Mouse (Mus musculus) adrenal gland, adult (tissue): Measurements from ENCODE around the gene Bsn.
A peak's percentile ranks its signal among the peaks of the same experiment; 100 is the strongest.

ENCODE experiments used
- DNase-seq, 2 experiments: peaks; one replicate each; pipeline ENCODE4 v3.0.0; 2022 to 2023; ENCODE audit warnings: low spot score in 1 of 2; ENCODE audit not compliant: inconsistent age in 2 of 2

Bsn gene

DNA sequence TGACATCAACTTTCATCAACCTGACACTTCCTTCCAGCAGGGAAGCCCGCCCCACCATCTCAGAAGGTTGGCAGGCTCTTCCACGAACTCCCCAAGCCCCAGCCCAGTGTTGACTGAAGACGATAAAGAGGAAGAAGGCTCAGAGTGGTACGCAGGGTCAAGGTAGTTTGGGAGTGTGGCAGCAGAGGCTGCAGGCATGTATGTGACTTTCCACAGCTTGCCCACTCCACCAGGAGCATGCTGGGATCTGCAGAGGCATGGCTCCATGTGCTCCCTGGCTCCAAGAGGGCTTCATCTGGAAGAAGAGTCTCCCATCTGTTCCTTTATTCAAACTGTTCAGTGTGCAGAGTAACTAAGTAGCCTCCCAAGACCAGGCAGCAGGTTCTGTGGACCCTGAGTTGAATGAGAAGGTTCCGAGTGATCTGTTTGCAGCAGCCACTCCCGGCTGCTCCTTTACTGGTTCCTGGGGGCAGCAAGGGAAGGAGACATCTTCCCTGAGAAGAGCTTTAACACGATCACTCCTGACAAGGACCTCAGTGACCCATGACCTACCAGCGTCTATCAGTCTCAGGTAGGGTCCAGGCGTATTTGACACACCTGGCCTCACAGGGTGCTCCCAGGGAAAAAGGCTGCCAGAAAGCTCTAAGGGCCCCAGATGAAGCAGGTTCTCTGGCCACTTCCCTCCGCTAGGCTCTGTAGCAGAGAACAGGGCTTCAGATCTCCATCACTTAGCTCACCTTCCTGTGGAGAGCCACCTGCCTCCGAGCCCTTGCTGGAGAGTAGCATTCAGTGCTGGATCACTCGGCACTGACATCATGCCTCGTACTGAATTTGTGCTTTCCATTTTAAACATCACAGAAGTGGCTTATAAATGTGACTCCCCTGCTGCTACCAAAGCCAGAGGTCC lies 60.9 kb downstream of the Bsn start:
- peak in 1 of 2 experiments; percentile 21 for DNase-seq

DNA sequence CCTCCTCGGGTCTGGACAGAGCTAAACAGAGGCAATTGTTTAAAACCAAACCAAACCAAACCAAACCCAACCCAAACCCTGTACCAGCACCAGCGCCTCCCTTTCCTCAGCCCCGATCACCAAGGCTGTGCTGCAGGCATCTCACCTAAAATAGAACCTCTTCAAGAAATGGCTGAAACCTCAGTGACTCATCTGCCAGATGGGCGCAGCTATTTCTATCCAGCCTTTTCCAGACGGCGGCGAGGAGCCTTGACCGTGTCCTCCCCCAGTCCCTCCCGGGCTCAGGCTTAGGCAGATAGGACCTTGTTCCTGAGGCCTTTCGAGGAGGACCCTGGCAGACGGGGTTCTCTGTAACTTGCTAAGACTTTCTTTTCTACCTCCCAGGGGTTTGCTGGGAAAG lies 61.9 kb downstream of the Bsn start:
- peak; percentile 57 to 79 for DNase-seq

- DNase-seq, result peak in 1 of 2 experiments; percentile 62
Measured at GRCm38 (mm10) chr9:108126436-108127180, 63.6 kb downstream of the Bsn start.

DNA sequence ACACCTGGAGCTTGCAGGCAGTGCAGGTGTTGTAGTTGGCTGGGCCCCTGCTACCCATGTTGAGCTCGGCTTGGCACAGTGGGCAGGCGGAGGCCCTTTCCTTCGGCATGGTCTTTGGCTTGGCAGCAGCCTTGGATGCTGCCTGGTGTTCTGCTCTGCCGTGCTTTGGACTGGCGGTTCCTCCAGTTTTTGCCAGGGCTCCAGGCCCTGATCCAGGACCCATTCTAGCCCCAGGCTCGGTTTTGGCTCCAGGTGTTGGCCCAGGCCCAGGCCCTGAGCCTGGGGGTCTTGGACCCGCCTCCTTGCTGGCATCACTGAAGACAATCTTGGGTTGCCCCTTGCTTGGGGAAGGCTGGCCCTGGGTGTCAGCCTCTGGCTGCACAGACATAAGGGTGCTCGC lies 64.5 kb downstream of the Bsn start:
- no peak for DNase-seq

DNA sequence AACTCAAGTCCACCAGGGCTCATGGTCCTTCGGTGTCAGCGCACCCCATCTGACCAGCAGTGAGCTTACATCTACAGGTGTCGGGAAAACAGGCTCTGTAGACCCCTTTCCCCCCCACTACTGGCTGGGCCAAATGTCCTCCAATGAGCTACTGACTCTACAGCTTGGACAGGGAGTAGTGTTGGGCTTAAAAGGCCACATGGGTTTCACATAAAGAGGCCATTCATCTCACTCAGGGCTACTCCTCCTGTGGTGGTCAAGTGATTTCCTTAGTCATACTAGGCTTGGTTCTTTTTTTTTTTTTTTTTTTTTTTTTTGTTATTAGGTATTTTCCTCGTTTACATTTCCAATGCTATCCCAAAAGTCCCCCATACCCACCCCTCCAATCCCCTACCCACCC lies 66.3 kb downstream of the Bsn start:
- DNase-seq, result peak in 1 of 2 experiments; percentile 36

- DNase-seq, result peak; percentile 87 to 93
Measured at GRCm38 (mm10) chr9:108121170-108121969, 68.8 kb downstream of the Bsn start.

DNA sequence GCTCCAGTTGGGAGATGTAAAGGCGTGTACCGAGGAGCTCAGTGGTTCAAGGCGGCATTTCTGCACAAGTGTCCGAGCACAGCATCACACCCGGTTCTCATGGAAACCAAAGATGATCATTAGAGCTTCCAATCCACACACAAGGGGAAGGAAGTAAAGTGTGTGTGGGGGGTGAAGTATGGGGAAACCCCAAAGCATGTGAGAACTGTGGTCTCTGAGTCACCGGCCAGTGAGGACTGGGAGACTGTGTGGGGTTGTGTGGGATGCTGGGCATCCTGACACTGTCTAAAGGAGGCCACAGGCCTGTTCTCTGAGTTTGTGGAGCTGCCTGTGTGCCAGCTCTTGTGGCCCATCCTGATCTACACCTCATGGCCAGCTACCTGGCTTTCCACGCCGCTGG lies 69.5 kb downstream of the Bsn start:
- no peak for DNase-seq

DNA sequence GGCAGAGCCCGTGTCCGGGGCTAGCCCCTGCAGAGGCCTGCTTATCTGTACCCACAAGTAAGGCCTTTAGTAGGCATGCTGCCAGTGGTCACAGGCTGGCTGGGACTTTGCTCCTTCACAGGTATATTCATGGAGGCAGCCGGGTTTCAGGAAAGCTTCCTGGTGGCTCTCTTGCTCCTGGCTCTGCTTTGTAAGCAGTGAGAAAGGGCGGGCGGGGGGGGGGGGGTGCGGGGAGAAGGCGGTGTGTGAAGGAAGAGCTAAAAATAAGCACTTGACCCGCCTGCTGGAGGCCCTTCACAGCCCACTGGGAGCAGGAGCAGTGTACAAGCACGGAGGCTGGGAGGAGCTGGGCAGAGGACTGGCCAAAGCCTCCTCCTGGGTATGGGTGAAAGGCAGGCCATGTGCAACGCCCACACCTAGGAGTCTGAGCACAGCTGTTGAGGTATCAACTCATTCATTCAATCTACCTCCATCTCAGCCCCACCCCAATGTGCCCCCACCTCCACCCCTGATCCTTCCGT lies 70.2 kb downstream of the Bsn start:
- DNase-seq, result peak in 1 of 2 experiments; percentile 65

- peak; percentile 89 to 92 for DNase-seq
Measured at GRCm38 (mm10) chr9:108117143-108117542, 73.0 kb downstream of the Bsn start.

DNA sequence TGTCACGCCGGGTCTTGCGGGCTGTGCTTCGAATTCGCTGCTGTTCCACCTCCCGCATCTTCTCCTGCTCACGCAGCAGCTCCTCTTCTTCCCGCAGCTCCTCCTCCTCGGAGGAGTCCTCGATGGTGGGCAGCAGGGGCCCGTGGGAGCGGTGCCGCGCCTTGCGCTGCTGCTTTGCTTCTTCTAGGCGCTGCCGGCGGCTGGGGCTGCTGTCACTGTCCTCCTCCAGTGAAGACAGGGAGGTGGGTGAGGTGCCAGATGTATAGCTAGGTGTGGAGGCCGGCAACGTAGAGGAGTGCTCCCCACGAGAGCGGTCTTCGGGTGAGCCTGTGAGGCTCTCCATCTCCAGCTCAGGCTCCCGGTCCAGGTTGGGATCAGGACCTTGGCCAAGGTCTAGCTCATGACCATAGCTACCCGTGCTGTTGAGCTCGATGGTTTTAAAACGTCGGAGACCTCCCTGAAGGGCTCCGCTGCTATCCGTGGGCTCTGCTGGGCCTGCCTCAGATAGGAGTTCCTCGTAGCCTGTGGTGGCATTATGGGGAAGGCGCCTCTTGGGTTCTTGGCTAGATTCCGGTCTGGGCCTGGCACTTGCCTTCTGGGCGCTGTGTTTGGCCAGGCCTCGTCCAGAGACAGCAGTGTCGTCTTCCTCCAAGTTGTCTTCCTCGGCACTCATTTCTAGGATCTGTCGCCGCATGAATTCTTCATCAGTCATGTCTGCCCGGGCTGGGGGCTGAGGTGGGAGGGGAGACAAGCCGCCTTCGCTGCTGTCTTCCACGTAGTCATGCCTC lies 74.7 kb downstream of the Bsn start:
- DNase-seq, result no peak

DNA sequence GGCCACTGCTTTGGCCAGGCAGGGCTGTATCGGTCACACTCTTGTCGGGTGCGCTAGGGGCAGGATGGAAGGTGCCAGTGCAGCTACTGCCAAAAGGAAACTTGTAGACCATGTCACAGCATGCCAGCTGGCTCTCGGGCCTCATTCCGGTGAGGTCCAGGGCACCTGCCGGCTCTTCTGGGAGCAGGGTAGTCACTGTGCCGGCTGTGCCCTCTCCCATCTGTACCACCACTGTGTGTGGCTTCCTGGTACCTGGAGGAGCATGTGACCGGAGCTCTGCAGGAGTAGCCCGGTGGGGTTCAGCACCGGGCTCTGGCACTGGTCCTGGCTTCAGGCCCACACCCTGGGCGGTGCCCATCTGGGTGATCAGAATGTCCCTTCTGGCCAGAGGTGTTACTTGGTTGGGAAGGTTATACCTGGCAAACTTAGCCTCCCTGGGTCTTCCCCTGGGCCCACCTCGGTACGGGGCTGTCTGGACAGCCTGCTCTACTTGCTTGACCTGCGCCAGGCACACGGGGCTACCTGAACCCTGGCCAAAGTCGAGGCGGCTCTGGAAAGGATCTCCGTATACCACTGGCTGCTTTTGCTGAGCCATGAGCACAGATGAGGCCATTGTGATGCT lies 77.4 kb downstream of the Bsn start:
- DNase-seq, result no peak

DNA sequence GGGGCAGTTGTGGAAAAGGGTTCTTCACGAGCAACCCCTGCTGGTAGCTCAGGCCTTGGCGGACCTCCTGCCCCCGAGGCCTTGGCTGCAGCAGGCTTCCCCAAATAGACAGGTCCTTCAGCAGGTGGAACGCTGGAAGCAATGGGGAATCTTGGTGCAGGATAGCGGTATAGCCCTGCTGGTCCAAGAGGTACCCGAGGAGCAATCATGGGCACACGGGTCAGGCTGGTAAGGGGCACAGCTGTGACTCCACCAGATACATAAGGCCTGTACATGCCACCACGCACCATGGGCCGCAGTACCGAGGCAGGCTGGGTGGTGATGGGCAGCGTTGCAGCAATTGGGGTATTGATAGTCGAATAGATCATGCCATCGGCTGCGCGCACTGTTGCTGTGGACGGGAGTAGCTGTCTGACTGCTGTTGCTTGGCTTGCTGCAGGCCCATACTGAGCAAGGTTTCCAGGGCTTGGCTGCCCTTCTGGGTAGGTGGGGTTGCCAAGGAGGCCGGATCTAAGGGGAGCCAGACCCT lies 78.5 kb downstream of the Bsn start:
- no peak for DNase-seq

DNA sequence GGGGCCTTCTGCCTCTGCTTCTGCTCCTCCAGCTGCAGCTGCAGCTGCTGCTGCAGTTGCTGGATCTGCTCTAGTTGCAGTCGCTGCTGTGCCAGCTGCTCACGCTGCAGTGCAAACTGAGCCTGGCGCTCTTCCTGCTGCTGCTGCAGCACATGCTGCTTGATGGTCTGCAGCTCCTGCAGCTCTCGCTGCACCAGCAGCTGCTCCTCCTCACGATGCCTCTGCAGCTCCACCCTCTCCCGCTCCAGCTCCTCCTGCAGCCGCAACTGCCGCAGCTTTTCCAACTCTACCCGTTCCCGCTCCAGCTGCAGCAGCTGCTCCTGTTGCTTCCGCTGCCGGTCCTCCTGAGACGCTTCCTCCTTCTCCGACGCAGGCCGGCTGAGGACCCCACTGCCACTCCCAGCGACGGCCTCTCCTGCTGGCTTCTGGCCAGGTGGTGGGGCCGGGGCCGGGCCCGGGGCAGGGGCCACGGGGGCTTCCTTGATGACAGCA lies 79.0 kb downstream of the Bsn start:
- no peak for DNase-seq

GRCm38 (mm10) chr9:108110160-108110559 lies 80.0 kb downstream of the Bsn start:
- no peak for DNase-seq

GRCm38 (mm10) chr9:108107867-108108266 lies 82.3 kb downstream of the Bsn start:
- no peak for DNase-seq

GRCm38 (mm10) chr9:108106090-108106489 lies 84.1 kb downstream of the Bsn start:
- DNase-seq, result no peak

- DNase-seq, result no peak
Measured at GRCm38 (mm10) chr9:108105549-108105863, 84.7 kb downstream of the Bsn start.

GRCm38 (mm10) chr9:108104766-108105548 lies 85.2 kb downstream of the Bsn start:
- DNase-seq, result no peak

DNA sequence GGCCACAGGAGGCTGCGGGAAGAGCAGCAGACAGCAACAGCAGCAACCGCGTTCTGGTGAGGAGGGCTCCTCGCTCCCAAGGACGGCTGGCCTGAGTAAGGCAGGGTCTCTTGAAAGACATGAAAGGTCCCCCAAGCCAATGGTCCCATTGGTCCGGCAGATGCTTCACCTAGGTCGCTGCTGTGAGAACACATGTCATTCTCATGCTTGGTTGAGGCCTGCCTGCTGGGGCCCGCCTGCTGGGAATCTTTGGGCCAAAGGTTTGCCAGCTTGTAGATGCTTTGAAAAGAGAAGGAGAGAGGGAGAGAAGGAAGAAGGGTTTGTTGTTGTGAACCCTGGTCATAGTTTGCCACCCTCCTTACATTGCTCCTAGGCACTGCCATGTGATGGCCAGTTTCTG lies 90.6 kb downstream of the Bsn start:
- no peak for DNase-seq
